Mouse (Mus musculus): Measurements from ENCODE around the gene Mab21l2.

Mab21l2 gene

GRCm38 (mm10) chr3:86539555-86540168 lies 8.8 kb downstream of the Mab21l2 start:
- DNase-seq (ENCODE audit: low read depth, low spot score): no peak

- DNase-seq (ENCODE audit: low read depth, low spot score): no peak
Measured at GRCm38 (mm10) chr3:86538645-86539554, 9.5 kb downstream of the Mab21l2 start.

GRCm38 (mm10) chr3:86536751-86537150 lies 11.7 kb downstream of the Mab21l2 start:
- DNase-seq (ENCODE audit: low read depth, low spot score): no peak

DNA sequence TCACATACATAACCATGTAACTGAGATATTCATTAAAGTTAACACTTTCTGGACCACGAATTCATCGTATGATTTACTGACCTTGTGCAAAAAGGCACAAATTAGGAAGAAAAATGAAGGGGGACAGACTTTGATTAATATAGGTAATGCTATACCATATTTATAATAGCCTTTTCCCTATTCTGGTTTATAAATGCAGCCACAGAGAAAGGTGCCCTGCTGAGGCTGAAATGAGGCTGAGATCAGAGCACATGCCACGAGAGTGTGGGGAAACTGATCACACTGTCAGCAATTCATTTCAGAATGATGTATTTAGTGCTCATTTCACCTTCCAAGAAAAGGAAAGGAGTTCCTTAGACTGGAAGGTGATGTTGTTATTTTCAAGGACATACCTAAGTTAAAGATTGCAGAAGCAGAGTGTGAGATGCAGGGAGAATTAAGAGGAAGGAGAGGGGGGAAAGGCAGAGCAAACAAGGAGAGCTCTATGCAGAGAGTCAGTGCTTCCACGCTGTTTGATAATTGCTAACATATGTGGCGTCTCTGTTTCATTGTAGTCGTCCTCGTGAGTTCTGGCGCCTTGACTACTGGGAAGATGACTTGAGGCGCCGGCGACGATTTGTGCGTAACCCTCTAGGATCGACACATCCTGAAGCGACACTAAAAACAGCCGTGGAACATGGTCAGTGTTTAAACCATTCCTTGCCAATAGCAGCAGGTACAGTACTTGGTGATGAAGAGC lies 16.7 kb downstream of the Mab21l2 start:
- DNase-seq (ENCODE audit: low read depth, low spot score): no peak

GRCm38 (mm10) chr3:86522880-86523505 lies 25.4 kb downstream of the Mab21l2 start:
- DNase-seq (ENCODE audit: low read depth, low spot score): no peak

GRCm38 (mm10) chr3:86518506-86519109 lies 29.8 kb downstream of the Mab21l2 start:
- DNase-seq (ENCODE audit: low read depth, low spot score): no peak

DNA sequence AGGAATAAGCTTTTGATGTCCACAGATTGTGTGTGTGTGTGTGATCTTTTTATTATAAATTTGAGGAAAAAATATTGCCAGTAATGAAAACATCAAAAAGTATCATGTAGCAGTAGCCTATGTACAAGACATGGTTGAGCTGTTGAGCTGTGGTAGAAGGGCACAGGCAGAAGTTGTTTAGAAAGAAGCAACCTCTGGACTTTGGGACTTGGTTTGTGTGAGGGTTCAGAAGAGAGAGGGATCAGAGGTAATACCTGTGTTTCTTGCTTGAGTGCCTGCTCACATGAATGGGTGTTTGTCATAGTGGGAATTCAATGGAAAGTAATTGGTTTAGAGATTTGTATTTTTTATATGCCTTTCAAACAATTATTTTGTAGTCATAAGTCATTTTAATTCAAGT lies 47.8 kb downstream of the Mab21l2 start:
- no peak for DNase-seq (ENCODE audit: low read depth, low spot score)

Measured in CD4-positive, CD25-positive, alpha-beta regulatory T cell, adult 2 months (primary cell).